Mouse (Mus musculus): ENCODE measurements at regions not wholly inside any gene's neighbourhood (a gene's known extent, or its start where the extent isn't known, plus 50 kb on each side); places are given as distances from the start of the nearest gene placed in this dataset.

DNA sequence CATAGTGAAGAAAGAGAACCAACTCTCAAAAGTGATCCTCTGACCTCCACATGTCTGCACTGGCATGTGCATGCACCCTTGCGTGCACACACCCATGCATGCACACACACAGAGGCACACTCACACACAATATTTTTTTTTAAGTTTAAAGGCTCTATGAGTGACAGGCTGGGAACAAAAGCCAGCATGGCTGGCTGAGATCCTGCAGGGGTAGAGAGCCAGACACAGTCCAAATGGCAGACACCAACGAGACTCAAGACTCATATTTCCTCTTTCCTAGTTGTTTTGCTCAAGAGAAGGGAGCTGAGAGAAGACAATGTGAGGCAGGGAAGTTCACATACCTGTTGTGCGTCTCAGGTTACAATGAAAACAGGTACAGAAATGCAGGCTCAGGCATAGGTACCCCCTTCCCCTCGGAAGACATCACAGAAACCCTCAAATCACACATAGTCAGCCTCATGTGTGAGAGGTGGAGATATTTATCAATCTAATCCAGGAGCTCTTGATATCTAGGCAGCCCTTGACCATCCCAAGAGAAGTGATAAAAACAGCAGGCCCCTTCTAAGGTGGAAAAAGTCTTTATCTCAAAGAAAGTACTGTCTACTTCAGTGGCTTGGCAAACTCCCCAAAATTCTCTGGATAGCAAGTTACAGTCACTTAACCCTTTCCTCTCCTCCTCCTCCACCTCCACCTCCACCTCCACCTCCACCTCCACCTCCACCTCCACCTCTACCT lies 101.4 kb upstream of the Cd180 start:
- no peak for DNase-seq
- intact Hi-C loops (cut with DNase I; ENCODE audit: low total_unique reads), result no loop called here

DNA sequence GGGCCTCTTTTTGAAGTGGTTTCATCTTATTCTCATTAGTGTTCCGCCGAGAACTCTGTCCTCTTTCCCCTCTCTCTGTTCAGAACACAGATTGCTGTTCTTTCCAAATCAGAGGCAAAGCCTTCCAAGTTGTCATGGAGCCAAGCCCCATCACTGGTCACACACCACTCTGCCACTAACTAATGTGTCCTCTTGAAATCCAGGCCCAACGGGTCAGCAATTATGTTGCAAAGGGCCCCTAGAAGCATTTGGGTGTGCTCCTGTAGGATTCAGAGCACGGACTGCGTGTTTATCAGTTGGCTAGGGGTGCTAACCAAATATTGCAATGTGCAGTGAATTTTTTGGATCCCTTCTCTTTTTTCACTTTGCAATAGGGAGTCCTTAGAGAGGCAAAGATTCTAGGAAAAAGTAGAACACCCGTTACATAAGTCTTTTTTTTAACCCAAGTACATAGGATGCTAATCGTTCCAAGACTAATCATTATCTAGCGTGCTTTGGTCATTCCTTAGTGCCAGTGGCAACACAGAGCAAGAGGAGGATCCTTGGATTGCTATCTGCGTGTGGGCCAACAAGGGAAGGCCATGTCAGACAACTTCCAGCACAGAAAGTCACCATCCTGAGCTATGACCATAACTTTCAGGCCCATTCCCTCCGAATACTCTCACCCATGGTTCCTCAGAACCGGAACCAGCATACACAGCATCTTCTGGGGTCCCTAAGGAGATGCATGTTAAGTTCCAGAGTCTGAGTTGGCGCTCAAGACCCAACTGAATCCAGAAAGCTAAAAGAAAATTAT lies 99.8 kb upstream of the Cd180 start:
- peak; percentile 71 for DNase-seq
- intact Hi-C loops (cut with DNase I; ENCODE audit: low total_unique reads), result no loop called here

DNA sequence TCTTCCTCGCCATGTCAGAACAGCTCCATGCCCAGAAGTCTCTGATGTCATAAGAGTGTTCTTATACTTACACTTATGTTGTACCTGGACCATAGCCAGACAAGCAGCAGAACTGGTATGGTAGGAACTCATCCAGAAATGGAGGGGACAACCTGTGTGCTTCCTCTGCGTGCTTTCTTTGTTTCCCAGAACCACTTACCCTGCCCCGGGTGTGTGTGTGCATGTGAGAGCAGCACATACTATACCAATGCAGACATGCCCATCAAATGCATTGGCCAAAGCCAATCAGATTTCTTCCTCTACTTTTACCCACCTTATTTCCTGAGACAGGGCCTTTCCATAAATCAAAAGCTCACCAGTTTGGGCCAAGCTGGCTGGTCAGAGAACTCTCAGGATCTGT lies 99.2 kb upstream of the Cd180 start:
- intact Hi-C loops (cut with DNase I; ENCODE audit: low total_unique reads), result no loop called here

DNA sequence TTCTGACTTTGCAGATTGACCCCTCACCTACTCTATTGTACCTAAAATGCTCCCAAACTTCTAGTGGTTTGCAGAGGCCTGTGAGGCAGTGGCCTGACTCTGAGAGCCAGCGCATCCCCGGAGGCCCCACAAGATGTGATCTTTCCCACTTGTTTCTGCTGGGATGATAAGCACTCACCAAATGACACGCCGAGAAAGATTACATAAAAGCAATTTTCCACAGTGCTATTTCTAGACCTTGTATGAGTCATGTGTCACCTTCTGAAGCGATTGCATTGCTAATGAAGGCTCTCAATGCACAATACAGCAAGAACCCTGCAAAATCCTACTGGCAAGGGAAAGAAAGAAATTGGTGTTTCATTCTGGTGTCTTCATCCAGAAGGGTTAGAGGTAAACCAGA lies 97.8 kb upstream of the Cd180 start:
- intact Hi-C loops (cut with DNase I; ENCODE audit: low total_unique reads), result no loop called here

More for the DNA sequence above, 99.2 kb upstream of the Cd180 start:
- DNase-seq, result no peak

DNA sequence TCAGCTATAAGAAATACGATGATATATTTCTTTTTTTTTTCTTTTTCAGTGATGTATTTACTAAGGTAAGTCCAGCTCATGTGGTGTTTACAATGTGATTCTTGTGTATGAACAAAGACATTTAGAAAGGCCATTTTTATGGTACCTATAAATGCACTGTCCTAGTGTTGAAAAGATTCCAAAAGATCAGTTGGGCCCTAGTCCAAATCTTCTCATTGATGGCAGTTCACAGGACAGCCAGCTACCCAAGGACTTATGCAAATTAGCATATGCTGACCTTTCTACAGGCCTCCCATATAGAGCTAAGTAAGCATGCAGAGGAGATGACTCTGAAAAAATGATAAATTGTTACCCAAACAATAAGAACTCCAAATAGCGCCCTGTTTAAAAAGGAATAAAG lies 97.3 kb upstream of the Cd180 start:
- intact Hi-C loops (cut with DNase I; ENCODE audit: low total_unique reads), result no loop called here
- no peak for DNase-seq

More for the DNA sequence above, 97.8 kb upstream of the Cd180 start:
- DNase-seq, result no peak

DNA sequence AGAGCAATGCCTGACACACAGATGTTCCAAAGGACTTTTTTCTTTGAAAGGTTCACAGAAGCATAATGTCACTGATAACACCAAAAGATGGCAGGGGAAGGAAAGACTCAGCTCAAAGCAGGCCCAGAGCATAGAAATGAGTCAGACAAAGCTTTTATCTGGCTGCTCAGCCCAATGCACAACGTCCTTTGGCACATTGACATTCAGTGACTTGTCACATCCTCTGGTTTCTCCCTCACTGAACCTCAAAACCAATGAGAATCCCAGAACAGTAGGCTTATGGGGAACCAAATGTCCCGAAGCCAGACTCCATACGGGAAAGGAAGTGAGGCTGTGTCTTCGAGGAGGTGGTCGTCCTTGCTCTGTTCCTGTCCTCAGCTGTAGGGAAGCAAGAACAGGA lies 95.2 kb upstream of the Cd180 start:
- intact Hi-C loops (cut with DNase I; ENCODE audit: low total_unique reads), result no loop called here
- no peak for DNase-seq

DNA sequence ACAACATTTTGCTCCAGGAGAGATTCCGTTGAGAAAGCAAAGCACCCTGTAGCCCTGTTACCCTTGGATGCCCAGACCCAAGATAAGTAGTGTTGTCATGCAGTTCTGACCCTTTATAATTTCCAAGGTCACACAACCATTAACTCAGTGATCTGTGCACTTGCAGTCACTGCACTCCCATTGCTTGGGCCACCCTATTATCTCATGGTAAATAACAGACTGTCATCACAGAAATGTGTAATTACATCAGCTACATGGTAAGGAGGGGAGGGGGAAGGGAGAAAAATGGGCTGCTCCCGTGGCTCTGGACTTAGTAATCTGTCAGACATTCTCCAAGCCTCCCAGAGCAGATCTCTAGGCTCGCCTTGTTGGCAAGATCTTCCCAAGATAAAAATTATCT lies 93.8 kb upstream of the Cd180 start:
- no peak for DNase-seq
- intact Hi-C loops (cut with DNase I; ENCODE audit: low total_unique reads), result no loop called here

DNA sequence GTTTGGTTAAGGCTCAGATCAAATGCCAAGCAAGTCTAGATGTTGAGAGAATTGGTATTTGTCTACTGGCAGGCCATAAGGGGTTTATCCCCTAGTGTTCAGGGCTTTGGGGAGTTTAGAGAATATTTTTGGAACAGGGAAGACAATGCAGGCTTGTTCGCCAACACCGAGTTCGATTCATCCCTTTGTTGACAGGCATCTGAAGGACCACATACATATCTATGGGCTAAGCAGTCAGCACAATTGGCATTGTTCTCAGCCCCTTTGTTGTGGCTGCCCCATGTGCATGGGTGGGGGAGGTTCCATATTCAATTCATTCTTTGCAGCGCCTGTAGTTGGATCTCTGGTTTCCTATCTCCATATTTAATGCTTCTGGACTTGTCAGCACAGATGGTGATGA lies 93.3 kb upstream of the Cd180 start:
- no peak for DNase-seq
- intact Hi-C loops (cut with DNase I; ENCODE audit: low total_unique reads), result no loop called here

DNA sequence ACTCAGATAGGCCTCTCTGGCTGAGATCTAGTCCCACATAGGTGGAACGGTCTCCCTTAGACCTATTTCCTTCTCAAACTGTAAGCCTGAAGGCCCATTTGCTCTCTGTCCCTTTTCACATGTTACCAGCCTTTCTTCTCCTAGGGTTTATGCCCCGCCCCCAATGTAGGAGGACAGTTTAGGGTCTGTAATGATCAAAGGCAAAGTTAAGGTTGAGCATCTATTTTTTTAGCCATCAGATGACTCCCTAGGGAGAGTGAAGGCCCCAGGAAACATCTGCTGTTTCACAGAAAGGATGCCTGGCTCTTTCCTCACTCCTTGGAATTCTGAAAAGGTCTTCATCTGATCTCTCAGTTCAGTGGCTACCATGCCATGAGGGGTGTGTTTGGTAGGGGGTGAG lies 68.9 kb upstream of the Cd180 start:
- DNase-seq, result no peak
- intact Hi-C loops (cut with DNase I; ENCODE audit: low total_unique reads), result no loop called here

DNA sequence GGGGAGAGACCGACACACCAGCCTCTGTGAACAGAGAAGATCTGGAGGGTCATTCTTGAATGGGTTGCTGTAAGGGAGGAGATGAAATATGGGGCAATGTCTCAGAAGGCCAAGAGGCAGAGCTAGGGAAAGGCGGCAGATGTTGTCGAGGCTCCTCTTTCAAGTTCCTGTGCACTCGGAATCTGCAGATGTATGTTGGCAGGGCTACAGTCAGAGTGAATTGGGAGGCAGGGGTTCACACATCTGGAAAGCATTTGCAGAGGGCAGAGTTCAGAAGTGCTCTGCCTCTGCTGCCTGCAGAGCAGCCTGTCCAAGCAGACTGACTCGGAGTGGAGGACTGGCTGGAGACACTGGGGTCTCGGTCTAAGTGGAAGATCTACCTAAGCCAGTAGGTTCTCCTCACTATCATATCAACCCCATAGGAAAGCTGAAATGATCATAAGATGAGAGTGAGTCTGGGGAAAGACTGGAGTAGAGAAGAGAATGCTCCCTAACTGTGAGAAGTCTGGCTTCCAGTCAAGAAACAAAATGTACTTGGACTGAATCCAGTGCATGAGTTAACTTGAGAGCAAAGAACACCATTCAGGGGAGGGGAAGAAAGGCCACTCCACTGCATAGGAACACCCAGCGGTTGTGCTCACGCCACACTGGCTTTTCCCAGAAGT lies 68.1 kb upstream of the Cd180 start:
- intact Hi-C loops (cut with DNase I; ENCODE audit: low total_unique reads), result no loop called here
- DNase-seq, result peak; percentile 30

DNA sequence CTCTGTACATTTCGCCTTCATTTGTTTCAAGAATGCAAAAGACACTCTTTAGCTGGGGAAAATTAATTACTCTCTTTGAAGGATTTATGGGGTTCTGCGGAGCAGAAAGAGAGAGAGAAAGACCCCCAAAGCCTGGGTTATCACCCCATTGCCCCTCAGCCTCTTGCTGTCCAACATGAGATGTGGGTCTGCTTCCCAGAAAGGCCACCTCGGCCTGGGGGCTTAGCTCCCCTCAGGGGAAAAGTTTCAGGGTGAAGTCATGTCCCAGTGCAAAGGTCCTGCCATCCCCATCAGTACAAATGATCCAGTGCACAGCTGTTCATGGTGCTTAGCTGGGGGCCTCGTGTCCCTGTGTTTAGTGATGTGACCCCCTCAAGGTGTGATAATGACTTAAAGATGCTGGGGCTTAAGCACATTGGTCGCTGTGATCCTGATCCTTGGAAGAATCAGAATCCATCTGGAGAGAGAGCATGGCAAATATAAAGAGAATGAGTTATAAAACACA lies 67.5 kb upstream of the Cd180 start:
- intact Hi-C loops (cut with DNase I; ENCODE audit: low total_unique reads), result no loop called here

DNA sequence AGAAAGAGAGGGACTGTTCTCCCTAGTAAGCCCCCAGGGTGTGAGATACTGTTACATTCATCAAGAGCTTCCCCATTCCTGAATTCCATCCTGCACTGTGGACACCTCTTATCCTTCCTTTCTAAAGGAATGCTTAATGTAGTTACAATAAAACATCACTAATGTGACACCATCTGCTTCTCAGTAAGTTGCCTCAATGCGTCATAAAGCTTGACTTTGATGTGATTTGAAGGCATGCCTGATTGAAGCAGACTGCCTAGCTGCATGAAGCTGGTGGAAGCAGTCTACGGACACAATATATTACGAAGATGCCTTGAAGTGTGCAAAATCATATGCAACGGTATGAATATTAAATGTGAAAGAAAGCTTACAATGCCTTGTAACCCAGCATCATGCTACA lies 65.6 kb upstream of the Cd180 start:
- no peak for DNase-seq
- intact Hi-C loops (cut with DNase I; ENCODE audit: low total_unique reads), result no loop called here

More for the DNA sequence above, 67.5 kb upstream of the Cd180 start:
- no peak for DNase-seq

DNA sequence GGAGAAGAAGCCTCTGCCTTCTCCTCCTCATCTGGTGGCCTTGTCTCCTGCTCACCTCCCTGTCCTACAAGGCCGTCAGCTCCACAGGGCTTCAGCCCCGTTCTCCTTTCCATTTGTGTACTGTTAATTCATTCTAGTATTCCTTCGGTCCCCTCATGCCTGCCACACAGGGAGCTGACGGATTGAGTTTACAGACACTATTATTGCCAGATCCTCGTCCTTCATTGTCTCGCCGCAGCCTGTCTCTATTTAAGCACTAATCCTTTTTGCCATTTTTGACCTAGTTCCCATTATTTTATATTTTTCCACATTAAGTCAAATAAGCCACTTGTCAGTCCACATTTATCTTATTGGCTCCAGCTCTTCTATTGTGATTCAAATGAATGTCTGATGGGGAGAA lies 64.2 kb upstream of the Cd180 start:
- intact Hi-C loops (cut with DNase I; ENCODE audit: low total_unique reads), result no loop called here
- DNase-seq, result no peak

DNA sequence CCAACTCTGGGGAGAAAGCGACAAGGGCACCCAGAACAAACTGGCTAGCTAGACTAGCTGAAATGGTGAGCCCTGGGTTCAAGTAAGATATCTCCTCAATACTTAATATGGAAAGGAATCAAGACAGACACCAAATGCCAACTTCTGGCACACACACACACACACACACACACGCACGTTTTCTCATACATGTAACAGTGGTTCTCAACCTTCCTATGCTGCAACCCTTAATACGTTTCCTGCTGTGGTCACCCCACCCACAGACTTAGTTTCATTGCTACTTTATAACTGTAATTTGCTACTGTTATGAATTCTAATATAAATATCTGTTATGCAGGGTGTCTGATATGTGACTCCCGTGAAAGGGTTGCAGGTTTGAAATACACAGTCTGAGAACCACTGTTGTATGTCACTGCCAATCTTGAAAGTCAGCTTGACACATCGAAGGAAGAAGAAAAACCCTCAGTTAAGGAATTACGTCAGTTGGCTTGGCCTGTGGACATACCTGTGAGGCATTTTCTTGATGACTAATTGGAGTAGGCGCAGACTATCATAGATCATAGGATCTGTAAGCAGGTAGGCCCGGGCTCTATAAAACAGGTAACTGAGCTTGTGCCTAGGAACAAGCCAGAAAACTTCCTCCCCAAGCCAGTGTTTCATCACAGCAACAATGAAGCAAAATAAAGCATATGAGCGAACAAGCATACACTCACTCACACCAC lies 59.0 kb upstream of the Cd180 start:
- intact Hi-C loops (cut with DNase I; ENCODE audit: low total_unique reads), result no loop called here
- DNase-seq, result no peak

DNA sequence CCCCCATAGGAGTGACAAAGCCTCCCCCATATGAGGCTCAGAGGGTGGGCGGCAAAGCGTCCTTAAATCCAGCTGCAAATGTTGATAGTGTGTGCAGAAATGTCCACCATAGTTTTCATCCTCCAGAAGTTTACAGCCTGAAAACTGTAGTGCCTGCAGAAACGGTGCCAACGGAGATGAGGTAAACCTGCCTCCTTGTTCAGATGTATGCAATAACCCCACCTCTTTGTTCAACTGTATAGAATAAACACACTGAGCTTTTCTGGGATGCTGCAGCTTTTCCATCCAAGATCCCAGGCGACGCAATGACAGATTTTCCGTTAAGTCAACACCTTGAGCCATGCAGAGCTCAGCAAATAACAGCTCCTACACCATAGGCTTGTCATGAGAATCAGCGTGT lies 57.3 kb upstream of the Cd180 start:
- DNase-seq, result no peak
- intact Hi-C loops (cut with DNase I; ENCODE audit: low total_unique reads), result no loop called here

DNA sequence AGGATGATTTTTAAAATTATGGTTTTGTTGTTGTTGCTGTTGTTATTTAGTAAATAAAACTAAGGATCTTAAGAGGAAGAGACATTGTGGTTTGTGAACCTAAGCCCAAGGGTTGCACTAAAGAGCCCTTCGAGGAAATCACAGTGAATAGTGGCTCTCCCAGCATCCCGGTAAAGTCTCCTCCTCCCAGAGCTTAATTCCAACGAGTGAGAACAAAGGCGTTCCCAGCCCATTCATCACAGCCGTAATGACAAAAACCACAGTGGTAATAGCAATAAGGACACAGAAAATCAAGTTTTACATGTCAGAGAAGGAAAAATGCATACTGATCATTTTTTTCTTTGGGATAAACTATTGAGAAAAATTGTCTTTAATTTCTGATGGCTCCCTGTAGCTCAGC lies 56.3 kb upstream of the Cd180 start:
- intact Hi-C loops (cut with DNase I; ENCODE audit: low total_unique reads), result no loop called here
- DNase-seq, result no peak

DNA sequence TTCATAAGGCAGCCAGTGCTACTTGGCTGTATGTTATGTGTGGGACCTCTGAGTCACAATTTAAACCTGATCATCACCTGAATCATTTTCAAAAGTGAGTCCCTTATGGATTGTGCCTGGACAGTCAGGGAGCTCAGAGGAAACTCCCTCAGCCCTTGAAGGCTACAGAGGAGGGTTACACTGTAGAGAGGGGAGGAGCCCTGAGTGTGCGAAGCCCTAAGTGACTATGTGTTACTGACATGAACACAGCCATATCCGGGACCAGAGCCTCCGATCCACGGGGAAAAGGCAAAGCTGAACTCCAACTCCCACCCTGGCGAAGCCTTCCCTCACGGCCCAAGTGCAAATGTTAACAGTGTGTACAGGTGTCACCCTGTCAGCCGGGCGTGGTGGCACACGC lies 53.7 kb upstream of the Cd180 start:
- no peak for DNase-seq
- intact Hi-C loops (cut with DNase I; ENCODE audit: low total_unique reads), result loop anchor here (10.0 kb wide), 1 partner anchor 915 kb away; no protein-coding TSS in a partner anchor

DNA sequence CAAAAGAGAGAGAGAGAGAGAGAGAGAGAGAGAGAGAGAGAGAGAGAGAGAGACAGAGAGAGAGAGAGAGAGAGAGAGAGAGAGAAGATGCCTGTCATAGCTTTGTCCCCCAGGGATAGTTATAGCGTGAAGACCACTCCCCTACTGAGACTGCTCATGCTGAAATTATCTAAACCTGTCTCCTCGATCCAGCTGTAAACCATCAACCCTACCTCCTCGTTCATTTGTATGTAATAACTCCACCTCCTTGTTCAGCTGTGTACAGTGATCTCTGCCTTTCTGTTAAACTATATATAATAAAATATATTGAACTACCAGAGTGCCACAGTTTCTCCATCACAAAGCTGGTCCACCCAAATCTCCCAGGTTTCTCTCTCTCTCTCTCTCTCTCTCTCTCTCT lies 53.2 kb upstream of the Cd180 start:
- intact Hi-C loops (cut with DNase I; ENCODE audit: low total_unique reads), result loop anchor here (10.0 kb wide), 1 partner anchor 915 kb away; no protein-coding TSS in a partner anchor
- DNase-seq, result no peak

Measured in gastrocnemius, postnatal 14 days (tissue).